Mouse (Mus musculus) ES-Bruce4 (cell line): ENCODE measurements around the gene Lin7a.

Source experiments
- CTCF ChIP-seq: IDR thresholded peaks from one replicate; pipeline ENCODE4 v1.8.1; 2011; ENCODE audit warnings: low read depth, low read length
- EP300 ChIP-seq: IDR thresholded peaks from 2 replicates; pipeline ENCODE4 v1.6.1; 2011; ENCODE audit warnings: low read depth, low read length; ENCODE audit not compliant: insufficient read depth
- POLR2A ChIP-seq: IDR thresholded peaks from one replicate; pipeline ENCODE4 v1.8.1; 2011; ENCODE audit warnings: low read length; ENCODE audit not compliant: insufficient read depth

DNA sequence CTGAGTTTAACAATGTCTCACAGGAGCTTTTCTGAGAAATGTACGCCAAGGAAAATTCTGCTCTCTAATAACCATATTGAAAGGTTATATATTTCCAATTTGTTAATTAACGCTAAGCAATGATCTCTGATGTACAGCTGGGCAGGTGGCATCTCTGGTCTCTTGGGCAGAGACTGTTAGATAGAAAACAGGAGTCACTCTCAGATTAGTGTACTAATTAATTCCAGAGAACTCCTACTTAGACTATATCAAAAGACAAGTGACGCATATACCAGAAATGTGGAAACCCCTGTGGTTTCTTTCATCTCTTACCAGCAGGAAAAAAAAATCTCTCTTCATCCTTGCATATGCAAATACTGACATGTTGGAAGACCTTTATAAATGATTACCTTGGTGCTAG lies 76.4 kb downstream of the Lin7a start:
- TF ChIP-seq CTCF (no peak), POLR2A (no peak), EP300 (no peak)
